Mouse (Mus musculus): Measurements from ENCODE around the gene Gm1673.

Gm1673 gene

GRCm38 (mm10) chr5:33997829-33998504, 14.7 kb downstream of the Gm1673 start:
- no peak for DNase-seq (ENCODE audit: low read depth, low spot score)

- DNase-seq (ENCODE audit: low read depth, low spot score), result no peak
Observed at GRCm38 (mm10) chr5:33998505-33998877, 15.3 kb downstream of the Gm1673 start.

GRCm38 (mm10) chr5:33999466-34000090, 16.3 kb downstream of the Gm1673 start:
- DNase-seq (ENCODE audit: low read depth, low spot score), result no peak

GRCm38 (mm10) chr5:34000809-34001208, 17.6 kb downstream of the Gm1673 start:
- no peak for DNase-seq (ENCODE audit: low read depth, low spot score)

GRCm38 (mm10) chr5:34001401-34001800, 18.2 kb downstream of the Gm1673 start:
- no peak for DNase-seq (ENCODE audit: low read depth, low spot score)

- DNase-seq (ENCODE audit: low read depth, low spot score), result no peak
Observed at GRCm38 (mm10) chr5:34002636-34003035, 19.4 kb downstream of the Gm1673 start.

- DNase-seq (ENCODE audit: low read depth, low spot score), result no peak
Observed at GRCm38 (mm10) chr5:34004618-34005017, 21.4 kb downstream of the Gm1673 start.

GRCm38 (mm10) chr5:34006832-34007231, 23.6 kb downstream of the Gm1673 start:
- no peak for DNase-seq (ENCODE audit: low read depth, low spot score)

GRCm38 (mm10) chr5:34007392-34007941, 24.2 kb downstream of the Gm1673 start:
- DNase-seq (ENCODE audit: low read depth, low spot score), result no peak

- DNase-seq (ENCODE audit: low read depth, low spot score), result peak; percentile 17
Observed at GRCm38 (mm10) chr5:34014652-34015051, 31.4 kb downstream of the Gm1673 start.

GRCm38 (mm10) chr5:34018968-34019367, 35.7 kb downstream of the Gm1673 start:
- DNase-seq (ENCODE audit: low read depth, low spot score), result no peak

- DNase-seq (ENCODE audit: low read depth, low spot score), result no peak
Observed at GRCm38 (mm10) chr5:34030101-34030500, 46.9 kb downstream of the Gm1673 start.

GRCm38 (mm10) chr5:34031022-34031421, 47.8 kb downstream of the Gm1673 start:
- DNase-seq (ENCODE audit: low read depth, low spot score), result no peak

- no peak for DNase-seq (ENCODE audit: low read depth, low spot score)
Observed at GRCm38 (mm10) chr5:34032520-34032919, 49.3 kb downstream of the Gm1673 start.

All from forelimb bud, embryonic 11.5 days (tissue).